Mouse (Mus musculus) heart, embryonic 11.5 days (tissue): ENCODE measurements around the gene Atp5d. TPM values are rescaled to one million over a fixed set of nuclear protein-coding genes. Genes with fewer than 3 reads are reported as not detected.

Experiments
- ATAC-seq: fragments of 200-750 bp; cut with Nextera tagmentation; replicated peaks from 2 replicates; pipeline ENCODE4 v1.8.0; 2017; ENCODE audit warnings: moderate library complexity; ENCODE audit not compliant: insufficient number of reproducible peaks, low FRiP score, low TSS enrichment
- H3K27ac ChIP-seq: fragments of 300-500 bp; sonication (generic); 2 replicates; pipeline ENCODE4 v1.5.1; 2014; ENCODE audit warnings: mild to moderate bottlenecking, low read depth, low read length
- H3K27me3 ChIP-seq: fragments of 300-500 bp; sonication (generic); 2 replicates; pipeline ENCODE4 v1.6.1; 2014; ENCODE audit warnings: mild to moderate bottlenecking, low read length, mixed read lengths; ENCODE audit not compliant: control insufficient read depth, insufficient read depth
- H3K36me3 ChIP-seq: fragments of 300-500 bp; sonication (generic); 2 replicates; pipeline ENCODE4 v1.6.1; 2014; ENCODE audit warnings: mild to moderate bottlenecking, low read length, moderate library complexity, mixed read lengths; ENCODE audit not compliant: control insufficient read depth, insufficient read depth
- H3K4me1 ChIP-seq: fragments of 300-500 bp; sonication (generic); 2 replicates; pipeline ENCODE4 v1.6.1; 2014; ENCODE audit warnings: low read length; ENCODE audit not compliant: control insufficient read depth, insufficient read depth
- H3K4me2 ChIP-seq: fragments of 300-500 bp; sonication (generic); 2 replicates; pipeline ENCODE4 v1.6.1; 2014; ENCODE audit warnings: mild to moderate bottlenecking, moderate library complexity
- H3K4me3 ChIP-seq: fragments of 300-500 bp; sonication (generic); 2 replicates; pipeline ENCODE4 v1.5.1; 2014; ENCODE audit warnings: low read depth, low read length
- H3K9ac ChIP-seq: fragments of 300-500 bp; sonication (generic); 2 replicates; pipeline ENCODE4 v1.6.1; 2014; ENCODE audit warnings: mild to moderate bottlenecking, low read depth, low read length, moderate library complexity
- H3K9me3 ChIP-seq: fragments of 300-500 bp; sonication (generic); replicated peaks from 2 replicates; pipeline ENCODE4 v1.6.1; 2016; ENCODE audit warnings: low read length; ENCODE audit not compliant: control insufficient read depth
- WGBS: fragments of 180-500 bp; shearing (Covaris S2); extraction: QIAGEN DNeasy Blood & Tissue Kit; methylation state at CpG from one replicate; pipeline ENCODE4 v1.1.7; 2014; ENCODE audit not compliant: insufficient replicate concordance; 5-methylcytosine and 5-hydroxymethylcytosine counted together
- polyA plus RNA-seq: library from polyadenylated mRNA; unstranded; fragments of >200 nt; fragmentation: Nextera tagmentation; extraction: Ambion mirVana; gene quantifications from 2 replicates; pipeline ENCODE4 v1.2.1, GENCODE M21; 2014

Gene Atp5d
- polyA plus RNA-seq, 1 experiment from 2014 or later = 785 TPM

- peaks cover 44% of the 10 kb centered on the region for H3K36me3 ChIP-seq
- no peak overlapping the region for H3K4me3 ChIP-seq
- H3K4me1 ChIP-seq = peaks cover 93% of the 10 kb centered on the region
- no peak overlapping the region for H3K4me2 ChIP-seq
- no peak for ATAC-seq
- H3K9me3 ChIP-seq = no peaks in the 10 kb centered on the region
- 57% methylated on average over 15 of the region's 15 CpGs for WGBS
- no peak overlapping the region for H3K9ac ChIP-seq
- no peaks in the 10 kb centered on the region for H3K27me3 ChIP-seq
- peak overlapping the region; percentile 32 for H3K27ac ChIP-seq
Measured at GRCm38 (mm10) chr10:80157141-80157929, 18.9 kb downstream of the Atp5d start.

- Histone ChIP-seq H3K27me3 (no peaks in the 10 kb centered on the region), H3K9ac (peak overlapping the region; percentile 67), H3K9me3 (no peaks in the 10 kb centered on the region), H3K27ac (peak overlapping the region; percentile 99), H3K4me1 (peaks cover 92% of the 10 kb centered on the region), H3K36me3 (peaks cover 37% of the 10 kb centered on the region), H3K4me3 (peak overlapping the region; percentile 5; the same call in 1 of the 2 replicates), H3K4me2 (peak overlapping the region; percentile 90)
- 13% methylated on average over 18 of the region's 18 CpGs for WGBS
- ATAC-seq = no peak
Measured at GRCm38 (mm10) chr10:80158307-80158986, 20.0 kb downstream of the Atp5d start.

GRCm38 (mm10) chr10:80159021-80159560 is 20.7 kb downstream of the Atp5d start:
- 6% methylated on average over 12 of the region's 12 CpGs for WGBS
- ATAC-seq = peak; percentile 5; the same call in 1 of the 2 replicates

GRCm38 (mm10) chr10:80159561-80160454 is 21.4 kb downstream of the Atp5d start:
- Histone ChIP-seq H3K4me1 (peaks cover 91% of the 10 kb centered on the region), H3K27ac (peak overlapping the region; percentile 99), H3K9ac (peak overlapping the region; percentile 67), H3K9me3 (no peaks in the 10 kb centered on the region), H3K4me3 (peak overlapping the region; percentile 44), H3K4me2 (peak overlapping the region; percentile 90), H3K27me3 (no peaks in the 10 kb centered on the region), H3K36me3 (peaks cover 23% of the 10 kb centered on the region)
- ATAC-seq = peak; percentile 69
- WGBS = under 1% methylated on average over 55 of the region's 55 CpGs

More at GRCm38 (mm10) chr10:80159021-80159560, 20.7 kb downstream of the Atp5d start:
- H3K4me2 ChIP-seq = peak overlapping the region; percentile 90
- H3K4me1 ChIP-seq = peaks cover 91% of the 10 kb centered on the region
- peaks cover 30% of the 10 kb centered on the region for H3K36me3 ChIP-seq
- peak overlapping the region; percentile 99 for H3K27ac ChIP-seq
- no peaks in the 10 kb centered on the region for H3K9me3 ChIP-seq
- H3K4me3 ChIP-seq = peak overlapping the region; percentile 44
- no peaks in the 10 kb centered on the region for H3K27me3 ChIP-seq
- H3K9ac ChIP-seq = peak overlapping the region; percentile 67

DNA sequence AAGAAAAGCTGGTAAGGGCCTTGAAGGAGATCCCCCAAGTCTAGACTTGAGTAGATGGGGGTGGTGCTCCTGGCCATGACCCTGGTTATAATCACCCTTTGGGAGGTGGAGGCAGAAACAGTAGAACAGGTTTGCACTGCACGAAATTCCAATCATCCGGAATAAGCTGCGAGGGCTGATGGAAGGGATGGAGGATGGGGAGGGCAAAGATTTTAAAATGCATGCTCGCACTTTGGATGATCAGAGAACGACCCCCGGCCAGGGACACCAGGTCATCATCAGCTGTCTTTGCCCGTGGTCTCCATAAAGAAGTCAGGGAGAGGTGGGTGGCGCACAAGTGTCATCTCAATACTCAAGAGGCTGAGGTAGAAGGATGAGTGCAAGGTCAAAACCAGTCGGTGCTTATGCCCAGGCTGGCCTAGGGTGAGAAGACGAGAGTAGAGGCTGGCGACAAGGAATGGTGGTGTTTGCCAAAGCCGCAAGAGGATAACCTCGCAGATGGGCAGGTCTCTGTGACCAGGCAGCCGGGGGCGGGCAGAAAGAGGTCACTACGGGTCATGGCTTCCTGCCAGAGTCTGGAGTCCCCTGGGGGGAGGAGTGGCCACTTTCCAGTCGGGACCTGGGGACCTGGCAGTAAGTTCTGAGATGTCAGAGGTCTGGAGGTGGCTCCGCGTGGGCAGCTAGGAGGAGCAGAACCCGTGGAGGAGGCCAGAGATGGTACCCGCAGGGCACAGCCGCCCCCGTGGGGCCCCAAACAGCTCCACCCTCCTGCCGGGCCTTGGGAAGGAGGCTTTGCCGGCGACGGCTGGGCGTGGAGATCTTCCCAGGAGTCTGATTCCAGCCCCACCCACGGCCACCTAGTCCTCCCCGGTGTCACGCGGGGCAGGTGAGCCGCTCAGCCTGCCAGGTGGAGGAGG is 22.3 kb downstream of the Atp5d start:
- H3K9ac ChIP-seq = peak overlapping the region; percentile 65
- peaks cover 14% of the 10 kb centered on the region for H3K36me3 ChIP-seq
- peak; percentile 1; the same call in 1 of the 2 replicates for ATAC-seq
- H3K4me3 ChIP-seq = peak overlapping the region; percentile 44
- H3K27me3 ChIP-seq = no peaks in the 10 kb centered on the region
- WGBS = under 1% methylated on average over 33 of the region's 33 CpGs
- no peaks in the 10 kb centered on the region for H3K9me3 ChIP-seq
- H3K4me2 ChIP-seq = peak overlapping the region; percentile 90
- H3K27ac ChIP-seq = peak overlapping the region; percentile 99
- H3K4me1 ChIP-seq = peaks cover 91% of the 10 kb centered on the region

DNA sequence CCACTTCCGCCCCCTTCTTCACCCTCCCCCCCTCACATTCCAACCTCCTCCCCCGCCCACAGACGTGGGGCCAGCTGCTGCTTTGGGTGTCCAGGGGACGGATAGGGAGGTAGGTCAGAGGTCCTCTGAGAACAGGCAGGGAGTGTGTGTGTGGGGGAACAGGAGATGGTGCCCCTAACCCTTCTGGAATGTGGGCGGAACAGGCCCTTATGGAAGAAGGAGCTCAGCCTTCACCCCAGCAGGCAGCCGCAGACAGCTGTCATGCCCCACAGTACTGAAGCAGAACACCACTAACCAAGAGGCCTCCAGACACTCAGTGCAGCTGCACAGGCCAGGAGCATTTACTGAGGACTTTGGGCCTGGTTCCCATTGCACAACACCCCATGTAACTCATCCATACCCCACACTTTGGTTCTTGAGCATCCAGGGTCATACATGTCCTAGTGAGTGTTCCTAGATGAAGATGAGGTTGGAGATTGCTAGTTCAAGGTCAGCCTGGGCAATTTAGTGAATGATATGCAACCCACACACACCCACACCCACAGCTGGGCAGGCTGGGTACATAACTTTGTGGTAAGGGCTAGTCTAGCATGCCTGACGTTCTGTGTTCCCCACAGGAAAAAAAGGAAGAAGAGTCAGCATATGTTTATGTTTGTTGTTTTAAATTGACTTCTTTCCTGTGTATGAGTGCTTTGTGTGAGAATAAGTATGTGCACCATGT is 23.2 kb downstream of the Atp5d start:
- peak overlapping the region; percentile 44 for H3K4me3 ChIP-seq
- H3K27me3 ChIP-seq = no peaks in the 10 kb centered on the region
- no peaks in the 10 kb centered on the region for H3K9me3 ChIP-seq
- peak overlapping the region; percentile 90 for H3K4me2 ChIP-seq
- H3K9ac ChIP-seq = peak overlapping the region; percentile 65
- H3K27ac ChIP-seq = peak overlapping the region; percentile 99
- no peak for ATAC-seq
- peaks cover 89% of the 10 kb centered on the region for H3K4me1 ChIP-seq
- WGBS = 7% methylated on average over 7 of the region's 7 CpGs
- peaks cover 5% of the 10 kb centered on the region for H3K36me3 ChIP-seq

- H3K4me1 ChIP-seq = peaks cover 87% of the 10 kb centered on the region
- H3K27me3 ChIP-seq = no peaks in the 10 kb centered on the region
- no peaks in the 10 kb centered on the region for H3K9me3 ChIP-seq
- 74% methylated on average over 3 of the region's 3 CpGs for WGBS
- peak overlapping the region; percentile 99 for H3K27ac ChIP-seq
- H3K4me3 ChIP-seq = no peak overlapping the region
- H3K4me2 ChIP-seq = no peak overlapping the region; the same call in 1 of the 2 replicates
- H3K9ac ChIP-seq = no peak overlapping the region
- ATAC-seq = no peak
- no peaks in the 10 kb centered on the region; the same call in 1 of the 2 replicates for H3K36me3 ChIP-seq
Measured at GRCm38 (mm10) chr10:80162243-80162608, 23.8 kb downstream of the Atp5d start.
